Mouse (Mus musculus): ENCODE data around the gene Rpusd3. TPM values are rescaled to one million over a fixed set of nuclear protein-coding genes. Genes with fewer than 3 reads are reported as not detected.
A peak's percentile ranks its signal among the peaks of the same experiment; 100 is the strongest.

Rpusd3 gene
- 15.5 and 20.3 TPM in 2 replicates for polyA plus RNA-seq (2015; fragmentation: Nextera tagmentation; extraction: Ambion mirVana)

GRCm38 (mm10) chr6:113419199-113419587 lies at the start of gene Rpusd3:
Rpusd3 (minus strand) TSS chr6:113419340.
- peaks cover 15% of the 10 kb centered on the region for H3K4me1 ChIP-seq (ENCODE audit: control insufficient read depth, insufficient read depth, low read length)
- no peaks in the 10 kb centered on the region for H3K27me3 ChIP-seq (ENCODE audit: control insufficient read depth, insufficient read depth, low read depth, low read length)
- peak; percentile 99 for ATAC-seq
- no peaks in the 10 kb centered on the region for H3K9me3 ChIP-seq (replicated peaks; ENCODE audit: control insufficient read depth, low read length, poor library complexity, severe bottlenecking)
- under 1% methylated on average over 25 of the region's 25 CpGs for WGBS
- peak within 1 kb of the TSS; percentile 65 for H3K4me2 ChIP-seq (ENCODE audit: low read length)
- H3K9ac ChIP-seq (ENCODE audit: low read depth, low read length), result peak within 1 kb of the TSS; percentile 78
- peak within 1 kb of the TSS; percentile 69 for H3K27ac ChIP-seq (ENCODE audit: low read length)
- peaks cover 2% of the 10 kb centered on the region; the same call in 1 of the 2 replicates for H3K36me3 ChIP-seq (ENCODE audit: control insufficient read depth, insufficient read depth, low read length)
- H3K4me3 ChIP-seq (ENCODE audit: low read depth, low read length), result peak within 1 kb of the TSS; percentile 72

- H3K27me3 ChIP-seq (ENCODE audit: control insufficient read depth, insufficient read depth, low read depth, low read length), result peaks cover 16% of the 10 kb centered on the region
- H3K27ac ChIP-seq (ENCODE audit: low read length), result no peak overlapping the region
- H3K4me2 ChIP-seq (ENCODE audit: low read length), result no peak overlapping the region
- H3K4me3 ChIP-seq (ENCODE audit: low read depth, low read length), result no peak overlapping the region
- H3K36me3 ChIP-seq (ENCODE audit: control insufficient read depth, insufficient read depth, low read length), result no peaks in the 10 kb centered on the region
- no peaks in the 10 kb centered on the region for H3K9me3 ChIP-seq (replicated peaks; ENCODE audit: control insufficient read depth, low read length, poor library complexity, severe bottlenecking)
- no peak overlapping the region for H3K9ac ChIP-seq (ENCODE audit: low read depth, low read length)
- WGBS, result 53% methylated on average over 3 of the region's 3 CpGs
- no peak for ATAC-seq
- peaks cover 7% of the 10 kb centered on the region; the same call in 1 of the 2 replicates for H3K4me1 ChIP-seq (ENCODE audit: control insufficient read depth, insufficient read depth, low read length)
Observed at GRCm38 (mm10) chr6:113468512-113468911, 49.4 kb upstream of the Rpusd3 start.

GRCm38 (mm10) chr6:113465602-113466001 lies 46.5 kb upstream of the Rpusd3 start:
- WGBS, result 67% methylated on average over 5 of the region's 5 CpGs
- no peak overlapping the region for H3K4me2 ChIP-seq (ENCODE audit: low read length)
- H3K4me1 ChIP-seq (ENCODE audit: control insufficient read depth, insufficient read depth, low read length), result peaks cover 7% of the 10 kb centered on the region; the same call in 1 of the 2 replicates
- no peaks in the 10 kb centered on the region for H3K36me3 ChIP-seq (ENCODE audit: control insufficient read depth, insufficient read depth, low read length)
- no peak overlapping the region for H3K9ac ChIP-seq (ENCODE audit: low read depth, low read length)
- H3K4me3 ChIP-seq (ENCODE audit: low read depth, low read length), result no peak overlapping the region
- H3K27ac ChIP-seq (ENCODE audit: low read length), result no peak overlapping the region
- no peaks in the 10 kb centered on the region for H3K9me3 ChIP-seq (replicated peaks; ENCODE audit: control insufficient read depth, low read length, poor library complexity, severe bottlenecking)
- ATAC-seq, result no peak
- H3K27me3 ChIP-seq (ENCODE audit: control insufficient read depth, insufficient read depth, low read depth, low read length), result peaks cover 9% of the 10 kb centered on the region

GRCm38 (mm10) chr6:113464040-113464439 lies 44.9 kb upstream of the Rpusd3 start:
- Histone ChIP-seq H3K4me2 (ENCODE audit: low read length) (no peak overlapping the region), H3K27ac (ENCODE audit: low read length) (no peak overlapping the region), H3K27me3 (ENCODE audit: control insufficient read depth, insufficient read depth, low read depth, low read length) (no peaks in the 10 kb centered on the region; the same call in 1 of the 2 replicates), H3K9me3 (replicated peaks; ENCODE audit: control insufficient read depth, low read length, poor library complexity, severe bottlenecking) (no peaks in the 10 kb centered on the region), H3K4me1 (ENCODE audit: control insufficient read depth, insufficient read depth, low read length) (no peaks in the 10 kb centered on the region), H3K4me3 (ENCODE audit: low read depth, low read length) (no peak overlapping the region), H3K9ac (ENCODE audit: low read depth, low read length) (no peak overlapping the region), H3K36me3 (ENCODE audit: control insufficient read depth, insufficient read depth, low read length) (no peaks in the 10 kb centered on the region)
- no peak for ATAC-seq
- 68% methylated on average over 7 of the region's 7 CpGs for WGBS

GRCm38 (mm10) chr6:113458635-113459034 lies 39.5 kb upstream of the Rpusd3 start:
- Histone ChIP-seq H3K9ac (ENCODE audit: low read depth, low read length) (no peak overlapping the region), H3K4me3 (ENCODE audit: low read depth, low read length) (no peak overlapping the region), H3K27me3 (ENCODE audit: control insufficient read depth, insufficient read depth, low read depth, low read length) (no peaks in the 10 kb centered on the region; the same call in 1 of the 2 replicates), H3K27ac (ENCODE audit: low read length) (no peak overlapping the region), H3K4me1 (ENCODE audit: control insufficient read depth, insufficient read depth, low read length) (no peaks in the 10 kb centered on the region), H3K4me2 (ENCODE audit: low read length) (no peak overlapping the region), H3K36me3 (ENCODE audit: control insufficient read depth, insufficient read depth, low read length) (no peaks in the 10 kb centered on the region), H3K9me3 (replicated peaks; ENCODE audit: control insufficient read depth, low read length, poor library complexity, severe bottlenecking) (no peaks in the 10 kb centered on the region)
- ATAC-seq, result no peak
- WGBS, result 81% methylated on average over 10 of the region's 10 CpGs

- H3K4me1 ChIP-seq (ENCODE audit: control insufficient read depth, insufficient read depth, low read length), result no peaks in the 10 kb centered on the region
- H3K9me3 ChIP-seq (replicated peaks; ENCODE audit: control insufficient read depth, low read length, poor library complexity, severe bottlenecking), result no peaks in the 10 kb centered on the region
- no peak within 1 kb of the TSS for H3K9ac ChIP-seq (ENCODE audit: low read depth, low read length)
- H3K4me2 ChIP-seq (ENCODE audit: low read length), result no peak within 1 kb of the TSS
- whole genome bisulfite sequencing, result 79% methylated on average over 10 of the region's 10 CpGs
- H3K4me3 ChIP-seq (ENCODE audit: low read depth, low read length), result no peak within 1 kb of the TSS
- ATAC-seq, result no peak
- H3K27me3 ChIP-seq (ENCODE audit: control insufficient read depth, insufficient read depth, low read depth, low read length), result no peaks in the 10 kb centered on the region; the same call in 1 of the 2 replicates
- no peak within 1 kb of the TSS for H3K27ac ChIP-seq (ENCODE audit: low read length)
- no peaks in the 10 kb centered on the region for H3K36me3 ChIP-seq (ENCODE audit: control insufficient read depth, insufficient read depth, low read length)
Observed at GRCm38 (mm10) chr6:113457952-113458534, 38.9 kb upstream of the Rpusd3 start, which contains the start of gene Il17re. Il17re (plus strand) TSS chr6:113458484.

GRCm38 (mm10) chr6:113455007-113455406 lies 35.9 kb upstream of the Rpusd3 start:
- no peak overlapping the region for H3K27ac ChIP-seq (ENCODE audit: low read length)
- H3K4me3 ChIP-seq (ENCODE audit: low read depth, low read length), result no peak overlapping the region
- H3K4me2 ChIP-seq (ENCODE audit: low read length), result no peak overlapping the region
- no peaks in the 10 kb centered on the region for H3K9me3 ChIP-seq (replicated peaks; ENCODE audit: control insufficient read depth, low read length, poor library complexity, severe bottlenecking)
- no peak overlapping the region for H3K9ac ChIP-seq (ENCODE audit: low read depth, low read length)
- WGBS, result 74% methylated on average over 5 of the region's 5 CpGs
- H3K4me1 ChIP-seq (ENCODE audit: control insufficient read depth, insufficient read depth, low read length), result no peaks in the 10 kb centered on the region
- H3K27me3 ChIP-seq (ENCODE audit: control insufficient read depth, insufficient read depth, low read depth, low read length), result no peaks in the 10 kb centered on the region; the same call in 1 of the 2 replicates
- ATAC-seq, result no peak
- no peaks in the 10 kb centered on the region for H3K36me3 ChIP-seq (ENCODE audit: control insufficient read depth, insufficient read depth, low read length)

GRCm38 (mm10) chr6:113451839-113452238 lies 32.7 kb upstream of the Rpusd3 start:
- no peak overlapping the region for H3K4me2 ChIP-seq (ENCODE audit: low read length)
- no peak for ATAC-seq
- WGBS, result 76% methylated on average over 2 of the region's 2 CpGs

GRCm38 (mm10) chr6:113447639-113448038 lies 28.5 kb upstream of the Rpusd3 start:
- no peak overlapping the region for H3K9ac ChIP-seq (ENCODE audit: low read depth, low read length)
- no peak overlapping the region for H3K4me3 ChIP-seq (ENCODE audit: low read depth, low read length)
- peaks cover 8% of the 10 kb centered on the region for H3K4me1 ChIP-seq (ENCODE audit: control insufficient read depth, insufficient read depth, low read length)
- no peak overlapping the region for H3K4me2 ChIP-seq (ENCODE audit: low read length)
- 94% methylated on average over 4 of the region's 4 CpGs for WGBS
- H3K27me3 ChIP-seq (ENCODE audit: control insufficient read depth, insufficient read depth, low read depth, low read length), result no peaks in the 10 kb centered on the region
- H3K27ac ChIP-seq (ENCODE audit: low read length), result no peak overlapping the region
- no peaks in the 10 kb centered on the region for H3K9me3 ChIP-seq (replicated peaks; ENCODE audit: control insufficient read depth, low read length, poor library complexity, severe bottlenecking)
- ATAC-seq, result no peak
- peaks cover 16% of the 10 kb centered on the region for H3K36me3 ChIP-seq (ENCODE audit: control insufficient read depth, insufficient read depth, low read length)

More at GRCm38 (mm10) chr6:113451839-113452238, 32.7 kb upstream of the Rpusd3 start:
- H3K27me3 ChIP-seq (ENCODE audit: control insufficient read depth, insufficient read depth, low read depth, low read length), result no peaks in the 10 kb centered on the region
- no peak overlapping the region for H3K27ac ChIP-seq (ENCODE audit: low read length)
- H3K36me3 ChIP-seq (ENCODE audit: control insufficient read depth, insufficient read depth, low read length), result peaks cover 16% of the 10 kb centered on the region
- H3K4me3 ChIP-seq (ENCODE audit: low read depth, low read length), result no peak overlapping the region
- no peaks in the 10 kb centered on the region for H3K4me1 ChIP-seq (ENCODE audit: control insufficient read depth, insufficient read depth, low read length)
- no peak overlapping the region for H3K9ac ChIP-seq (ENCODE audit: low read depth, low read length)
- H3K9me3 ChIP-seq (replicated peaks; ENCODE audit: control insufficient read depth, low read length, poor library complexity, severe bottlenecking), result no peaks in the 10 kb centered on the region
